Mouse (Mus musculus) 3T3-L1 (cell line): ENCODE results near the gene Rab38.

Source experiments
- DNase-seq: peaks from one replicate; pipeline ENCODE4 v3.0.0-alpha.2; 2015; ENCODE audit warnings: low read depth, low spot score

Gene Rab38

DNA sequence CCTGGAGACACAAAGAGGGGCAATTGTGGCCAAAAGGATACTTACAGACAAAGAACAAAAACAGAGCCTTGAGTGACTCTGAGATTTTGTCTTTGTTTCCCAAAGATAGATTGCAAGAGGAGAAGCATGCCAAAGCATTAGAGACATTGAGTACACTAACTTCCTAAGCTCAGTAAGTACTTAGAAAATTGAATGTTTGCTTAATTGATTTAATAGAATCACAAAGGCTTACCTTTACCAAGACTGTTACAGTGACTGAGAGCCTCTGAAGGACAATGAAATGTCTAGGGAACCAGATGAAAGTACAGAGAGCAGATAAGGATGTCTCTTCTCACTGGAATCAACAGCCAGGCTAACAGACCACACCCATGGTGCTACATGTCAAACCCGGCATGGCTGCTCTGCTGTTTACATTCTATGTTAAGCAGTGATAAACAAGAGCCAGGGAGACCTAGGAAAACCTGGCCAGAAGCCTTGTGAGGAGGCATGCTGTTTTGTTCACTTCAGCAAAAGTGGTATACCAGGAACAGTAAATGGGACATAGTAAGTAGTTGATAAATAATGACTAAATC lies 97.1 kb downstream of the Rab38 start:
- DNase-seq, result no peak

DNA sequence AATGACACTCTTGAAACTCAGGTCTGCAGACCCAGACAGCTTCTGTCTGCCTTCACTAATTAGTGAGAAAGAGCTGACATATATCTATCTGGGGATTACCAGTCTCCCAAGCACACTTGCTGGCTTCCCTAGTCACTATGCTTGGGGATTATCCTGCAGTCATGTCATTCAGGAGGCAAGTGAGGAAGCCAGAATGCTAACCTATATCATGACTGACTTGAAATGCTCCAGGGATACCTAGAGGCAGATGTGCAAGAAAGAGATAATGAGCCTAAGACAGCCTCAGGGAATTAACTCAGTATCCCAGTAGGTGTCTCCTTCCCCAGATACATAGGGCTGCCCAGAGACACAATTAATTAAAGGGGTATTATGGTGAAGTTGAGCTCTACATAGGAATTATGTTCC lies 106.1 kb downstream of the Rab38 start:
- DNase-seq, result no peak

DNA sequence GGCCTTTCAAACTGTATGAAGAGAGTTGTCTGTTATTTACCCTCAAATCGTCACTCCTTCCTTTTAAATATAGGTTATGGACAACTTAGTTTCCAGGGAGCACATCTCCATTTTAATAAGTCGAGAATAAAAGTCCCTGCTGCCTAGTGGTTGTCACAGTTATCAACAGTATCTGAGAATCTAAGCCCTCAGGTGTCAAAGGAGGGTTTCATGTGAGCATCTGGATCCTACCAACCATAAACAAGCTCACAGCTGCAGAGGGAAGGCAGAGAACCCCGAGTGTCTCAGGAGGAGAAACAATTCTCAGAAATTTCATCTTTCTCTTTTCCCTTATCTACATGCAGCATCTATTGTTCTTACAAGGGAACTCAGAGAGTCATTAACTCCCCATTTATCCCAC lies 106.7 kb downstream of the Rab38 start:
- no peak for DNase-seq
